Mouse (Mus musculus) layer of hippocampus, adult 18-20 months (tissue): ENCODE results near the gene Adamtsl3. TPM values are rescaled to one million over a fixed set of nuclear protein-coding genes. Genes with fewer than 3 reads are reported as not detected.

Experiments
- DNase-seq, 2 experiments: peaks; one replicate each; pipeline ENCODE4 v3.0.0; 2022; ENCODE audit warnings: low spot score in 2 of 2
- total RNA-seq, 2 experiments: library from RNA; stranded (reverse); gene quantifications; 2 replicates each; pipeline ENCODE4 v1.2.3; 2021

Gene Adamtsl3
- total RNA-seq, 2 experiments from 2014 or later: 2.0 to 2.2 TPM

GRCm38 (mm10) chr7:82625342-82625741 lies 289.8 kb downstream of the Adamtsl3 start:
- no peak for DNase-seq

DNA sequence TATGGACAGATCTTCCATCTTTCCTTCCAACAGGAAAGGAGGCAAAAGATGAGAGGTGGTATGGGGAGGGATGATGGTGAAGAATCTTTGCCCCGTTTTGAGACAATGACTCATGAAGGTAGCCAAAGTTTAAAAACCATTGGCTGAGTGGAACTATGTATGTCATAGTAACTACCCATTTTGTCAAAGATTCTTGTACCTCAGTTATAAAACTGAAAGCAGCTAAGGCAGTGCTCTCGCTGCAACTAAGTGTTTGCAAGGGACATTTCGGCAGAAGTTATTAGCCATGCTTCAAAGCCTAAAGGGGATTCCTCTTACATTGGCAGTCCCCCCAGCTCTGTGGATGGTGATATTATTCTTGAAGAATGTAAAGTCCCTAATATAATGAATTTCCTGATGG lies 311.7 kb downstream of the Adamtsl3 start:
- DNase-seq: no peak

GRCm38 (mm10) chr7:82647909-82648308 lies 312.4 kb downstream of the Adamtsl3 start:
- DNase-seq: no peak

GRCm38 (mm10) chr7:82648353-82649080 lies 313.0 kb downstream of the Adamtsl3 start, which contains the start of the genes Saxo2 and Efl1:
TSS of gene Saxo2 (minus strand) at chr7:82648528.
TSS of gene Efl1 (plus strand) at chr7:82648614.
- DNase-seq: peak; percentile 93 to 98

DNA sequence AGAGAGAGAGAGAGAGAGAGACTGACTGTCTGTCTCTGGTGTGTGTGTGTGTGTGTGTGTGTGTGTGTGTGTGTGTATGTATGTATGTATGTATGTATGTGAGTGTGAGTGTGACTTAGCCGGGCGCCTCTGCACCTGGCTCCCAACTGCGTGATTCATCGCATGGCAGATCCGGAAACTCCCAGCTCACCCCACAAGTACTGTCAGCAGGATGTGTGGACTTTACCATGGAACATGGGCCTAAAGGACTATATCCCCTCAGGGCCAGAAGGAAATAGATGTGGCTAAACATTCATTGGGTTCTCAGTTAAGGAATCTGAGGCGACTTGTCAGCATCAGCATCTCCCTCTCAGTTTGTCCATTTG lies 313.6 kb downstream of the Adamtsl3 start:
- DNase-seq: no peak

Other genes with a start within 250 kb of the Adamtsl3 start
- 10 to 100 TPM; 45.5 to 48.8 TPM for gene Sh3gl3, start 161.9 kb upstream of the Adamtsl3 start, total RNA-seq